Mouse (Mus musculus) forebrain, embryonic 15.5 days (tissue): Measurements from ENCODE around the gene Akap1. TPM values are rescaled to one million over a fixed set of nuclear protein-coding genes. Genes with fewer than 3 reads are reported as not detected.
"Not testable (repeated sequence)": the region's sequence is repeated elsewhere in the genome, so short reads cannot be mapped to it uniquely, and the experiment has no call there.

ENCODE experiments used
- ATAC-seq: fragments of 200-750 bp; cut with Nextera tagmentation; replicated peaks from 2 replicates; pipeline ENCODE4 v1.8.0; 2017; ENCODE audit warnings: mild to moderate bottlenecking, moderate TSS enrichment, moderate library complexity
- H3K27ac ChIP-seq: fragments of 300-500 bp; sonication (generic); replicated peaks from 2 replicates; pipeline ENCODE4 v1.5.1; 2015; ENCODE audit warnings: mild to moderate bottlenecking, inconsistent platforms
- H3K27me3 ChIP-seq: fragments of 300-500 bp; sonication (generic); 2 replicates; pipeline ENCODE4 v1.6.1; 2015; ENCODE audit warnings: inconsistent platforms
- H3K36me3 ChIP-seq: fragments of 300-500 bp; sonication (generic); 2 replicates; pipeline ENCODE4 v1.6.1; 2015; ENCODE audit warnings: mild to moderate bottlenecking, inconsistent platforms
- H3K4me1 ChIP-seq: fragments of 300-500 bp; sonication (generic); 2 replicates; pipeline ENCODE4 v1.6.1; 2015; ENCODE audit warnings: inconsistent platforms
- H3K4me2 ChIP-seq: fragments of 300-500 bp; sonication (generic); replicated peaks from 2 replicates; pipeline ENCODE4 v1.6.1; 2015; ENCODE audit warnings: mild to moderate bottlenecking, inconsistent platforms
- H3K4me3 ChIP-seq: fragments of 300-500 bp; sonication (generic); 2 replicates; pipeline ENCODE4 v1.5.1; 2015; ENCODE audit warnings: mild to moderate bottlenecking, inconsistent platforms
- H3K9ac ChIP-seq: fragments of 300-500 bp; sonication (generic); replicated peaks from 2 replicates; pipeline ENCODE4 v1.6.1; 2015; ENCODE audit warnings: mild to moderate bottlenecking, inconsistent platforms
- H3K9me3 ChIP-seq: fragments of 300-500 bp; sonication (generic); 2 replicates; pipeline ENCODE4 v1.6.1; 2016; ENCODE audit warnings: inconsistent platforms
- WGBS: fragments of 180-500 bp; shearing (Covaris S2); methylation state at CpG from one replicate; pipeline ENCODE4 v1.1.7; 2015; ENCODE audit warnings: mixed read lengths; 5-methylcytosine and 5-hydroxymethylcytosine counted together
- polyA plus RNA-seq: library from polyadenylated mRNA; unstranded; fragments of >200 nt; fragmentation: Nextera tagmentation; extraction: Ambion mirVana; gene quantifications from 2 replicates; pipeline ENCODE4 v1.2.1, GENCODE M21; 2015

Akap1 gene
- polyA plus RNA-seq, 1 experiment from 2014 or later: 34.0 TPM

DNA sequence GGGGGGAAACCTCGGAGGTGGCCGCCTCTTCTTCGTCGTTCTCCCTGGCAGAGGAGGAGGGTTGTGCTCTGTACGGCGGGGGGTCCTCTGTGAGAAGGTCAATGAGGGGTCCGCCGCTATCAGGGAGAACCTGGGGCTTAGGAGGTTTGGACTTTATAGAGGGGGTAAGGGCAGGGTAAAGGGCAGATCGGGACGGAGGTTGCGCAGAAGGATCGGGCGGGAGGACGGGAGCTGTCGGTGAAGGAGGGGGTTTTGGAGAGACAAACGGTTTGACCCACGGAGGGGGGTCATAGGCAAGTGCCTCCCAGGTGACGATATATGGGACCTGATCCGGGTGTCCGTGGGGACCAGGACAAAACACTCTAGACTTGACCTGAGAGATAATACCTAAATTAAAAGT, 30.8 kb upstream of the Akap1 start:
- not testable (repeated sequence) for H3K27ac ChIP-seq, H3K9me3 ChIP-seq, H3K9ac ChIP-seq, H3K4me1 ChIP-seq, H3K36me3 ChIP-seq, H3K27me3 ChIP-seq, ATAC-seq, H3K4me2 ChIP-seq, H3K4me3 ChIP-seq
- 50% methylated on average over 18 of the region's 20 CpGs for WGBS

DNA sequence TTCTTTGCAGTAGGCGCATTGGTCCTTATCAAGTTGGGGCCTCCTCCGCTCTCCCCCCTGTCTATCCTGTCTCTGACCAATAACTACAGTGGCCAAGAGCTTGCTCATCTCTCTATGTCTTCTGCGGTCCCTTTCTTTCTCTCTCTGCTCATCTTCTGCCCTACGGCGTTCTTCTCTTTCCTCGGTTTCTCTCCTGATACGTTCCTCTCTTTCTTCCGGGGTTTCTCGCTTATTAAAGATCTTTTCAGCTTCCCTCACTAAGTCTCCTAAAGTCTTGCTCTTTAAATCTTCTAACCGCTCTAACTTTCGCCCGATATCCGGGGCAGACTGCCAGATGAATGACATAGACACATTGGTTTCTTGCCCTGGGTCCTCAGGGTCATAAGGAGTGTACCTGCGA, 29.9 kb upstream of the Akap1 start:
- not testable (repeated sequence) for H3K9ac ChIP-seq, H3K4me3 ChIP-seq
- WGBS: 95% methylated on average over 11 of the region's 14 CpGs

DNA sequence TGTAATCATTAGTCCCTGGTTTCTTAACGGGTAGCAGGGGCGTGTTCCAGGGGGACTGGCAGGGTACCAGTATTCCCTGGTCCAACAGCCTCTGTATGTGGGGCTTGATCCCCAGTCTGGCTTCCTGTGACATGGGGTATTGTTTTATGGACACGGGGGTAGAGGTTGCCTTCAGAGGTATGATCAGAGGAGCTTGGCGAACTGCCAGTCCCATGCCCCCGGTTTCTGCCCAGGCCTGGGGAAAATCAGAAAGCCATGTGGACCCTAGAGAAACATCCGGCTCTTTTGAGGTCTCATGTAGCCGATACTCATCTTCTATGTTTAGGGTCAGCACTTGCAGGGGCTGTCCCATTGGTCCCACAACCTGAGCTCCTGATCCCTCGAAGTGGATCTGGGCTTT, 29.1 kb upstream of the Akap1 start:
- not testable (repeated sequence) for H3K36me3 ChIP-seq, H3K9me3 ChIP-seq, H3K4me3 ChIP-seq, H3K27ac ChIP-seq, H3K4me2 ChIP-seq, H3K4me1 ChIP-seq, H3K9ac ChIP-seq, H3K27me3 ChIP-seq, ATAC-seq
- 94% methylated on average over 3 of the region's 8 CpGs for WGBS

More for the DNA sequence above, 29.9 kb upstream of the Akap1 start:
- not testable (repeated sequence) for H3K27ac ChIP-seq, H3K4me1 ChIP-seq, H3K4me2 ChIP-seq, H3K36me3 ChIP-seq, ATAC-seq, H3K9me3 ChIP-seq, H3K27me3 ChIP-seq

DNA sequence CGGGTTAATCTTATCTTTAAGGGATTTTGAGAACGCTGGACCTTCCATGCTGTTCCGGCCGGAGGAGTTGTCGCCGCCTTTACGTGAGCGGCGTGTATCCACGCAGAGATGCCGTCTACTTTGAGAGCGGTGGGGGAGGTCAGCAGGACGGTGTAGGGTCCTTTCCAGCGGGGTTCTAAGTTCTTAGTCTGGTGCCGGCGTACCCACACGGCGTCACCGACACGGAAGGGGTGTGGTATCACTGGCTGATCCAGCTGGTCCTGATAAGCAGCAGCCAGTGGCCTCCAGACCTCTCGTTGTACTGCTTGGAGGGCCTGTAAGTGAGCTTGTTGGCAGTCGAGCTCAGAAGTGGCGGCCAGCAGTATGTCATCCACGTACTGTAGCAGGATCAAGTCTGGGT, 28.4 kb upstream of the Akap1 start:
- H3K36me3 ChIP-seq, H3K9me3 ChIP-seq, H3K27me3 ChIP-seq, H3K27ac ChIP-seq, ATAC-seq, H3K4me3 ChIP-seq, H3K4me1 ChIP-seq, H3K9ac ChIP-seq, H3K4me2 ChIP-seq: not testable (repeated sequence)
- 96% methylated on average over 23 of the region's 24 CpGs for WGBS

DNA sequence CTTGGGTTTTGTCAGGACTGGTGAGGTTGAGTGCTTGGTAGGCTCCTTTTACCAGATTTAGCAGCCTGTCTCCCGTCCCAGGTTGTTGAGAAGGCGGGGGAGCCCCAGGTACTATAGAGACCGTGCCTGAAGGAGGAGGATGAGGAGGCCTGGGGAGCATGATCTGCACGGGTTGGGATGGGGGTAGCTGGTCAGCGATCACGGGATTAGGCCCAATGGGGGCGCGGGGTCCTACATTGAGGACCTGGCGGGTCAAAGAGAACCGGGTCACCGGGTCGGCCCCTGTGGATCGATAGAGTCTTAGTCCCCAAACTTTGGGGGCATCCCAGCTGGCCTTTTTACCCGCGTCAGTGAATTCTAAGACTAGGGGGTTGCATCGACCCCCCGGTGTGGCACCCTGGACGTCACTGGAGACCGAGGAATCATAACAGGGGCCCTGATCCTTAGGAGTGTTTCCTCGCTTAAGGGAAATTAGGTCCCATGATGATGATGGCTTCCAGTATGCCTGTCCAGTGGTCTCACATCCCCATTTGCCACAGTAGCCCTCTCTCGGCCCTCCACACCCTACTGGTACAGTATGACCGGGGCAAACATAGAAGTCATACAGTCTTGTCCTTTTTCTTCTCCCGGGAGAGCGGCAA, 27.7 kb upstream of the Akap1 start:
- not testable (repeated sequence) for H3K27ac ChIP-seq, H3K27me3 ChIP-seq, H3K4me3 ChIP-seq, ATAC-seq, H3K4me2 ChIP-seq, H3K36me3 ChIP-seq, H3K4me1 ChIP-seq, H3K9ac ChIP-seq, H3K9me3 ChIP-seq
- WGBS: 97% methylated on average over 23 of the region's 24 CpGs

DNA sequence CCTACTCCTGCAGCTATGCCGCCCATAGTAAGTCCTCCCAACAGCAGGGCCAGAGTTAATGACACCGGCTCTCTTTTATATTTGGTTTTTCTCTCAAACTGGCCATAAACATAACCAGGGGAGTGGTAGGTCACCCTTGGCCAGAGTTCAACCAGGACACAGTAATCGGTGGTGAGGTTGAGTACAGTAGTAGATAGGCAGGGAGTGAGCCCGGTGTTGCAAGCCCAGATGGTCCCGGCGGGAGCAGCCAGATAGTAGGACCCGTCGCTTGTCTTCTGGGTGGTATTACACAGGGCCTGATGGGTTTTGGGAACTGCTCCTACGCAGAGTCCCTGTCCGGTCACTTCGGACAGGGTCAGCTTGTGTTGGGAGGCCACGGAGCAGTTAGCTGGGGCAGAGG, 27.1 kb upstream of the Akap1 start:
- not testable (repeated sequence) for ATAC-seq, H3K4me3 ChIP-seq

DNA sequence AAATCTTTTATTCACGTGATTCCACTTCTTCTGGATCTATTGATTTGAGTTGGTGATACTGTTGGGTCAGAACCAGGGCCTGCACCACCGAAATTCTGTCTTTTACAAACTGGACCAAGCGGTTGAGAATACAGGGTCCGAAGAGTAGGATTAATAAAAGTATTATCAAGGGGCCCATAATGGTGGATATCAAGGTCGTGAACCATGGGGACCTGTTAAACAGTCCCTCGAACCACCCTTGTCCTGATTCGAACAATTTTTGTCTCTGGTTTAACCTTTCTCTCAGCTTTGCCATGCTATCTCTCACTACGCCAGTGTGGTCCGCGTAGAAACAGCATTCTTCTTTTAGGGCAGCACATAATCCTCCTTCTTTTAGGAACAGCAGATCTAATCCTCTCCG, 26.5 kb upstream of the Akap1 start:
- ATAC-seq, H3K4me2 ChIP-seq, H3K4me3 ChIP-seq, H3K4me1 ChIP-seq, H3K27me3 ChIP-seq, H3K9me3 ChIP-seq, H3K36me3 ChIP-seq, H3K9ac ChIP-seq, H3K27ac ChIP-seq: not testable (repeated sequence)
- WGBS: 95% methylated on average over 6 of the region's 11 CpGs

More for the DNA sequence above, 27.1 kb upstream of the Akap1 start:
- H3K4me2 ChIP-seq, H3K4me1 ChIP-seq, H3K27ac ChIP-seq, H3K27me3 ChIP-seq, H3K9me3 ChIP-seq, H3K9ac ChIP-seq, H3K36me3 ChIP-seq: not testable (repeated sequence)
- 95% methylated on average over 11 of the region's 12 CpGs for WGBS

DNA sequence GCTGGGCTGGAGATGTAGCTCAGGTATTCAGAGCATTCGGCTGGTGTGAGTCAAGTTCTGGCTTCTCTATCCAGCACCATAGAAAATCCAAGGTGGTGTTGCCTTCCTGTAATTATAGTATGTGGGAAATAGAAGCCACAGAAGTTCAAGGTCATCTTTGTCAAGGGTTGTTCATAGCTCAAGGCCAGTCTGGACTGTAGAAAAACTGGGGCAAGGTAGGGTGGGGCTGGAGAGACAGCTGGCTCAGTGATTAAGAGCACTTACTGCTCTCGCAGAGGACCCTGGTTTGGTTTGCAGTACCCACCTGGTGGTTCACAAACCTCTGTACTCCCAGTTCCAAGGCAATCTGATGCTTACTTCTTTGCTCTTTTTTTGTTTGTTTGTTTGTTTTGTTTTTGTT, 24.6 kb upstream of the Akap1 start:
- Histone ChIP-seq H3K27ac (no peak overlapping the region), H3K36me3 (no peaks in the 10 kb centered on the region), H3K27me3 (no peaks in the 10 kb centered on the region), H3K4me1 (0 out of 2 replicates have a peak, but pooled peaks cover 3% of the 10 kb centered on the region), H3K4me3 (no peak overlapping the region), H3K9ac (no peak overlapping the region), H3K4me2 (no peak overlapping the region), H3K9me3 (no peaks in the 10 kb centered on the region)
- no peak for ATAC-seq
- WGBS: 91% methylated on average over 2 of the region's 2 CpGs

DNA sequence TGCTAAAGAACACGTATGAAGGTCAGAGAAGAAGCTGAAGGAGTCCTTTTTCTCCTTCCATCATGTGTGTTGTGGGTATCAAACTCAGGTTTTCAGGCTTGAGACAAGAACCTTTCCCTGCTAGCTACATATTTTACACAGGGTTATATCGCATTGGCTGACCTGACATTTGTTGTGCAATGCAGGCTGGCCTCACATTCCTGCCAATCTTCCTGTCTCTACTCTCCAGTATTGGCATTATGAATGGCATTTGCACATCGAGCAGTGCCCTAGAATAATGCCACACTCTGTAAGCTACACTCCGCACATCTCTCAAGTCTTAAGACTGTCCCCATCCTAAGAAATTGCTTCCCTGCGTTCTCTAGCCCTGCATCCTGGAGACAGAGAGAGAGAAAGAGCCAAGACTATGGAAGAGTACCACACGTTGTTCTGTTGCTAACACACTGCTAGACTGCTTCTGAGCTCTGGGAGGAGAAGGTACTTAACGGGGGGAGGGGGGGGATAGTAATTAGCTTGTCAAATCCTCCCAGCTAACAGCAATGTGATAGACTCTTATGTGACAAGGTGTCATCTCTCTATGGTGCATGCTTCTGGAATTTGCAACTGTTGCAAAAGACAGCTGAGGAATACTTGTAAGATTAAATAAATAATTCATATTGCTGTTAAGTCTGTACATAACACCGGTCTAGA, 20.1 kb upstream of the Akap1 start:
- peak; percentile 72; the same call in 1 of the 2 replicates for ATAC-seq
- H3K27me3 ChIP-seq: no peaks in the 10 kb centered on the region
- no peaks in the 10 kb centered on the region for H3K9me3 ChIP-seq
- H3K4me2 ChIP-seq: no peak overlapping the region
- H3K4me3 ChIP-seq: no peak overlapping the region
- H3K36me3 ChIP-seq: no peaks in the 10 kb centered on the region
- H3K27ac ChIP-seq: peak overlapping the region; percentile 48
- H3K4me1 ChIP-seq: 0 out of 2 replicates have a peak, but pooled peaks cover 3% of the 10 kb centered on the region
- 56% methylated on average over 8 of the region's 8 CpGs for WGBS
- H3K9ac ChIP-seq: no peak overlapping the region

DNA sequence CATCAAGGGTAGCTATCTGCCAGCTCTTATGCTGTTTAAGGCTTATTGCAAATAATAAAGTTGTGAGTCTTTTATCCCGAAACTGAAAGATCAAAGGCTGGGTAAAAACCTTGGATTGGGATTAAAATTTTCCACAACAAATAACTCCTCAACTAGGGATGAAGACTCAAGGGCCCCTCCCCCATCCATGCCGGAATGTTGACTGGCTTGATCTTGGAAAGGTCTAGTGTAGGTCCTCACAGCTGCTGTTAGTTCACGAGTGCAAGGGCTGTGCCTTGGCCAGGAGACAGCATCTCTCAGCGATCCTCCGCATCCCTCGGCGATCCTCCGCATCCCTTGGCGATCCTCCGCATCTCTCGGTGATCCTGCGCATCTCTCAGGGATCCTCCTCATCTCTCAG, 13.6 kb upstream of the Akap1 start:
- Histone ChIP-seq H3K36me3 (no peaks in the 10 kb centered on the region), H3K9ac (no peak overlapping the region), H3K27me3 (peaks cover 3% of the 10 kb centered on the region; the same call in 1 of the 2 replicates), H3K4me1 (peaks cover 8% of the 10 kb centered on the region; the same call in 1 of the 2 replicates), H3K4me3 (no peak overlapping the region), H3K4me2 (no peak overlapping the region), H3K27ac (no peak overlapping the region), H3K9me3 (no peaks in the 10 kb centered on the region)
- 92% methylated on average over 12 of the region's 12 CpGs for WGBS
- ATAC-seq: no peak

DNA sequence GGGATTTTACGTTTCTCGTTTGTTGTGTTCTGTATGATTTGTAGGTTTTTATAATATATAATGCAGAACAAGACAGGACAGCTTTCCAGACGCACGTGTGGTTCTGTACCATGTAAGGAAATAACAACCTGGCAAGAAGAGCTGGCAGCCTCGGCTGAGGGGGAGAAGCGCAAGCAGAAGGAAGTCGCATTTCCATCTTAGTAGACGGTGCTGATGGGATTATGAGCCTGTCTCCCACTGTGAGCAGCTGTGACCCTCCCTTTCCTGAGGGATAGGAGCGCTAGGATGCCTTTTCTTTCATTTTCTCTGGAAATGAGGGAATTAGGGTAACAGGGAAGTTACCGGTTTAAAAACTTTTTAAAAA, 9.3 kb upstream of the Akap1 start:
- 0 out of 2 replicates have a peak, but pooled peaks have one; percentile 38 for ATAC-seq
- Histone ChIP-seq H3K9ac (peak overlapping the region; percentile 23), H3K27me3 (peaks cover 9% of the 10 kb centered on the region), H3K4me3 (peak overlapping the region; percentile 28), H3K36me3 (no peaks in the 10 kb centered on the region), H3K9me3 (no peaks in the 10 kb centered on the region), H3K4me2 (peak overlapping the region; percentile 46), H3K27ac (no peak overlapping the region), H3K4me1 (peaks cover 8% of the 10 kb centered on the region; the same call in 1 of the 2 replicates)
- WGBS: under 1% methylated on average over 10 of the region's 10 CpGs

DNA sequence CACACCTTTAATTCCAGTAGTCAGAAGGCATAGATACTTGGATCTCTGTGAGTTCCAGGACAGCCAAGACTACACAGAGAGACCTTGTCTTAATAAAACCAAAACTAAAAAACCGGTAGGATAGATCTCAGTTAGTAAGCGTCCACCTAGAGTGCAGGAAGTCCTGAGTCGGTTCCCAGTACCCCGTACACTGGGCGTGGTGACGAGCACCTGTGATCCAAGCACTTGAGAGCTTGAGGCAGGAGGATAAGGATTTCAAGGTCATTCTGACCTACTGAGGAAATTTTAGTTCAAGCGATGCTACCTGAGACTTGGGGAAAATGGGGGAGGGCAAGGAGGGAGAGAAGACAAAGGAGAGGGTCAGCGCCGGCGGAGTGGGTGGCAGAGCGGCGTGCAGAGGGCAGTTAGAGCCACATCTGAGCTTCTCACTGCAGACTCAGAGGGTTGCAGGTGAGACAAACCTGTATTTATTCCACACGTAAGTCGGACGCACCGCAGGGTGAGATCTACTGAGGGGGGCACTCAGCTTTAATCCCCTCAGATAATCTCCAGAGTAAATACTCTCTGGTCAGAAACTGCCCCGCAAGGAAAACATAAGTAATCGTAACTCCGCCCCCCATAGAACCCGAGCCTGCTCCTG, 8.8 kb upstream of the Akap1 start:
- Histone ChIP-seq H3K4me2 (peak overlapping the region; percentile 46), H3K27ac (no peak overlapping the region), H3K36me3 (no peaks in the 10 kb centered on the region), H3K9ac (peak overlapping the region; percentile 23), H3K4me3 (peak overlapping the region; percentile 28), H3K27me3 (peaks cover 9% of the 10 kb centered on the region), H3K4me1 (peaks cover 8% of the 10 kb centered on the region; the same call in 1 of the 2 replicates), H3K9me3 (no peaks in the 10 kb centered on the region)
- 4% methylated on average over 20 of the region's 20 CpGs for WGBS
- no peak for ATAC-seq
